Mouse (Mus musculus) E14TG2a.4 (cell line): Measurements from ENCODE around the gene Srsf1.

Experiments used
- H3K27me3 ChIP-seq: 2 replicates; pipeline ENCODE4 v1.6.1; 2014; ENCODE audit warnings: low read length, control low read depth; ENCODE audit not compliant: insufficient read depth
- H3K36me3 ChIP-seq: 2 replicates; pipeline ENCODE4 v1.6.1; 2014; ENCODE audit warnings: low read length, control low read depth; ENCODE audit not compliant: insufficient read depth
- H3K4me1 ChIP-seq: replicated peaks from 2 replicates; pipeline ENCODE4 v1.6.1; 2014; ENCODE audit warnings: low read depth, low read length, control low read depth
- H3K4me3 ChIP-seq: replicated peaks from 2 replicates; pipeline ENCODE4 v1.5.1; 2014; ENCODE audit warnings: mild to moderate bottlenecking, low read length
- H3K9me3 ChIP-seq: 2 replicates; pipeline ENCODE4 v1.6.1; 2014; ENCODE audit warnings: low read length, control low read depth
- CTCF ChIP-seq: conservative IDR thresholded peaks from 2 replicates; pipeline ENCODE4 v1.5.1; 2014; ENCODE audit warnings: low read length
- NANOG ChIP-seq: IDR thresholded peaks from 2 replicates; pipeline ENCODE4 v1.6.1; 2014; ENCODE audit warnings: borderline replicate concordance, low read length, mixed read lengths
- POU5F1 ChIP-seq: IDR thresholded peaks from 2 replicates; pipeline ENCODE4 v1.6.1; 2014; ENCODE audit warnings: low read length, borderline replicate concordance

The Srsf1 gene

DNA sequence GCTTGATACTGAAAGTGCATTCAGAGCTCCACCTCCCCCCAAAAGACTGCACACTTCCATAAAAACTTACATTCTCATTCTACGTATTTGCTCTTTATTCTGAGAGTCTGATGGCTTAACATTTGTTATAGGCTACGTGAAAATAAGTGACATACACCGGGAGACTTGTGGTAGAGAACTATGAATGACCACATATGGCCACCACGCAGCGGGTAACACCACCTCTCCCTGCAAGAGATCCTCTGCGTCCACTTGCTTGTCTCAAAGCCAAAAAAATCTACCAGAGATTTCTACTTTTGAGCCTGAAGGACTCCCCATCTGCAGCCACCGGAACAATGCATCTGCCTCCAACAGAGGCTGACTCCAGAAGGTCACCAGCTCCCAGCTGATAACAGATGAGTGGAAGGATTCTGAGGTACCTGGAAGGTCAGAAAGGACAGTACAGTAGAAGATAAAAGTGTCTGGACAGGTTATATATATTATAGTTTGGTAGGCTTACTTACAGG lies 35.2 kb upstream of the Srsf1 start:
- Histone ChIP-seq H3K9me3 (no peaks in the 10 kb centered on the region), H3K27me3 (peaks cover 4% of the 10 kb centered on the region), H3K36me3 (peaks cover 4% of the 10 kb centered on the region; the same call in 1 of the 2 replicates), H3K4me1 (peaks cover 62% of the 10 kb centered on the region), H3K4me3 (no peak overlapping the region)
- TF ChIP-seq CTCF (no peak), POU5F1 (no peak), NANOG (no peak)

DNA sequence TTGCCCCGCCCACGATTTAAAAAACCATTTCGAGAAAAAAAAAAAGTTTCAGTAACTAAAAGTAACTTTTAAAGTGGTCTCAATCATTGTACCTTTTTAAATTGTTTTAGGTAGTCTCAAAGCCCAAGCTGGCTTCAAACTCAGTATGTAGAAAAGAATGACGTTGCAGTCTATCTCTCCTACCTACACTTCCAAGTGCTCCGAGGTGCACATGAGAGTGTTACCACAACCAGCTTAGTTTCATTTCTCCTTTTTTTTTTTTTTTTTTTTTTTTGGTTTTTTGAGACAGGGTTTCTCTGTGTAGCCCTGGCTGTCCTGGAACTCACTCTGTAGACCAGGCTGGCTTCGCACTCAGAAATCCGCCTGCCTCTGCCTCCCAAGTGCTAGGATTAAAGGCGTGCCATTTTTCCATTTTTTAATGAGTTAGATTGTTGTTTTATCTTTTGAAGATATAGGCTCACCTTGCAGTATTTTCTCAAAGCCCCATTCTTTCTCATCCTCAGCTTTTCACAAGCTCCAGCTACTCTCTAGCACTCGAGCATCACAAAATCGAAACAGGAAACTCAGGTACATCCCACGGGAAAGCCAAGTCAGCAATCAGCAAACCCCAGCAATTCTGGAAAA lies 34.4 kb upstream of the Srsf1 start:
- no peak for TF ChIP-seq POU5F1
- no peak for TF ChIP-seq CTCF
- TF ChIP-seq NANOG: no peak
- Histone ChIP-seq H3K4me3 (no peak overlapping the region), H3K36me3 (no peaks in the 10 kb centered on the region), H3K27me3 (peaks cover 4% of the 10 kb centered on the region), H3K9me3 (no peaks in the 10 kb centered on the region), H3K4me1 (peaks cover 68% of the 10 kb centered on the region)

DNA sequence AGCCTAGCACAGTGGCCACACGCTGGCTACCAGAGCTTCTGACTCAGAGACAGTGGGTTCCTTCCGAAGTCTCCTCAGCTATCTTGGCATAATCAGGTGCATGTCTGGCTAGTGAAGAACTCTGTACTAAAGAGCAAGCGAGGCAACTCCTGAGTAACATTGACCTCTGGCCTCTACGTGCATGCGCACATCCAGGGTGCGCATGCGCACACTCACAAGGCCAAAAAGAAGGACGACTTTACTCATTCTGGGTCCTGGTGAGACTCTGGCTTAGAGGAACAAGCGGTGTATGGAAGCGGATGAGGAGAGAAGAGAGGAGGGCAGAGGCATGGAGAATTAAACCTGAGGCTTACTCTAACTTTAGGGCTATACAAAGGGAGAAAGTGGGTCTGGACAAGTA lies 33.5 kb upstream of the Srsf1 start:
- peaks cover 4% of the 10 kb centered on the region; the same call in 1 of the 2 replicates for H3K27me3 ChIP-seq
- TF ChIP-seq CTCF (no peak), NANOG (no peak), POU5F1 (no peak)
- H3K36me3 ChIP-seq: no peaks in the 10 kb centered on the region
- H3K9me3 ChIP-seq: no peaks in the 10 kb centered on the region
- peaks cover 72% of the 10 kb centered on the region for H3K4me1 ChIP-seq
- H3K4me3 ChIP-seq: peak overlapping the region; percentile 17; the same call in 1 of the 2 replicates

DNA sequence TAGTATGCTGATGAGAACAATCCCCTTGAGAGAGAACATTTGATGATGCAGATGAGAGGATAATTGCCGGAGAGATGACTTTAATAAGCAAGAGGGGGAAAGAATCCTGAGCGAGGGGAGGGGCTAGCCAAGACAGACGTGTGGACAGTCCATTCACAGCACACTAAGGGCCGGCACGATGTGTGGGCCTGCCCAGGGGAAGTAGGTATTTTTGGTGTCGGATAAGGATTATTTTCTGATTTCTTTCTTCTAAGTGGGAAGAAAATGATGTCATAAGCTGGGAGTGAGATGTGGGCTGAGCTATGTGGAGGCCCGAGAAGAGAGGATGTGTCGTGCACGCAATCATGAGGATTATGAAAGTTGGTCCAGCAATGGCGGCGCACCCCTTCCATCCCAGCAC lies 32.0 kb upstream of the Srsf1 start:
- Histone ChIP-seq H3K4me1 (peaks cover 67% of the 10 kb centered on the region), H3K36me3 (no peaks in the 10 kb centered on the region), H3K27me3 (peaks cover 2% of the 10 kb centered on the region; the same call in 1 of the 2 replicates), H3K9me3 (no peaks in the 10 kb centered on the region), H3K4me3 (peak overlapping the region; percentile 37)
- no peak for TF ChIP-seq NANOG
- TF ChIP-seq CTCF: no peak
- no peak for TF ChIP-seq POU5F1

DNA sequence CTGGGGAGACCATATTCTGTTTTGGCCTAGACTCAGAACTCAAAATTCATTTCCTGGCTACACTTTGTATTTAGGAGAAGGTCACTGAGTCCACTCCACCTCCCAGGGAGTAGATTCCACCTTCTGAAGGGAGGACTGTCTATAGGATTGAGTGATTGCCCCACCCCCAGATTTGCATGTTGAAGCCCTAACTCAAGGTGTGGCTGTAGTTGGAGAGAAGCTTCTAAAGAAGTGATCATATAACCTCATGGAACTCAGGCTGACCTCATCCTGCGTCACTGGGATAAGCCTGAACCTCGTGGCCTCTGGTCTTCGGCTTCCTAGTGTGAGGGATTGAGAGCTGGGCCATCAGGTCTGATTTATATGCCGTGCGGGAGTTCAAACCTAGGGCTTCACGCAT lies 31.4 kb upstream of the Srsf1 start:
- Histone ChIP-seq H3K27me3 (peaks cover 2% of the 10 kb centered on the region; the same call in 1 of the 2 replicates), H3K36me3 (no peaks in the 10 kb centered on the region), H3K4me3 (peak overlapping the region; percentile 37), H3K9me3 (no peaks in the 10 kb centered on the region), H3K4me1 (peaks cover 68% of the 10 kb centered on the region)
- TF ChIP-seq POU5F1 (no peak), NANOG (no peak), CTCF (no peak)

DNA sequence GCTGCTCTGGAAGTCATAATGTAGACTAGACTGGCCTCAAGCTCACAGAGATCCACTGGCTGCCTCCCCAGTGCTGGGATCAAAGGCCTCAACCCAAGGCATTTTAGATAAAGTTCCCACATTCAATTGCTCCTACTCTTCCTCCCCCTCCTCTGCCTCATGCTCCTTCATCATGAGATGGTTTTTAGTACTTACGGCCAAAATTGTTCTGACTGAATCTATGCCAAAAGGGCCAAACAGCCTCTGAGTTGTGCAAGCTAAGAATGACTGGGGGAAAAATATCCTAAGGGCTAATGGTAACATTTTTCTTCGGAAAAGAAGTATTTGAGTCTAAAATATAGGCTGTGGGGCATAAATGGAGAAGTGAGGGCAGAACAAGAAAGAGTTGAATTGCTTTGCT lies 23.2 kb upstream of the Srsf1 start:
- TF ChIP-seq CTCF (no peak), POU5F1 (no peak), NANOG (no peak)
- H3K27me3 ChIP-seq: no peaks in the 10 kb centered on the region
- no peaks in the 10 kb centered on the region for H3K9me3 ChIP-seq
- no peak overlapping the region for H3K4me3 ChIP-seq
- no peaks in the 10 kb centered on the region for H3K36me3 ChIP-seq
- H3K4me1 ChIP-seq: peaks cover 48% of the 10 kb centered on the region

DNA sequence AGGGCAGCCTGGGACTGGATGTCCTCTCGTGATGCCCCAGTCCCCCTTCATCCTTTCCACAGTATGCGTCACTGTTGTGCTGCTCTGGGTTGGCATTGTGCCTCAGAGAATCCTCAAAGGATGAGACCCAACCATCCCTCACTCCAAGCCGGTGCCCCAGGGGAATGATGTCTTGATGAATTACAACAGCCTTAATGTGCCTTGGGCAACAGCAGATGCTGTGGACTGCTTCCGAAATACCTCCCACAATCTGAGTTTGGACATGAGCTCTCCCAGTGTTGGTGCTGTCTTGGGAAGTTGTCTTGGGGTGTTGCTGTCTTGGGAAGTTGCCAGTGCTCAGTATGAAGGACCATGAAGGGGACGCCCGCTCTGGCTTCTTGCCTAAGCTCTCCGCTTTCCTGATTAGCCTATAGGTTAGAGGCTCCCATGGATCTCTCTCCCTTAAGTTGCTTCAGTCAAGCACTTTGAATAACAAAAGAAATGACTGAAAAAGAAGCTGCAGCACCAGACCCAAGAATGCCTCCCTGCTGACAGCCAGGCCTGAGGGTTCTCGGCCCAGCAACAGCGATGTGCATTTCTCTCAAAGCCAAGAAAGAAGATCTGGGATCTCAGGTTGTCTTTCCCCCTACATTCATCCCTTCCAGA lies 19.7 kb upstream of the Srsf1 start:
- peaks cover 69% of the 10 kb centered on the region for H3K4me1 ChIP-seq
- TF ChIP-seq POU5F1 (peak; percentile 79; the same call in 1 of the 2 replicates), CTCF (no peak)

DNA sequence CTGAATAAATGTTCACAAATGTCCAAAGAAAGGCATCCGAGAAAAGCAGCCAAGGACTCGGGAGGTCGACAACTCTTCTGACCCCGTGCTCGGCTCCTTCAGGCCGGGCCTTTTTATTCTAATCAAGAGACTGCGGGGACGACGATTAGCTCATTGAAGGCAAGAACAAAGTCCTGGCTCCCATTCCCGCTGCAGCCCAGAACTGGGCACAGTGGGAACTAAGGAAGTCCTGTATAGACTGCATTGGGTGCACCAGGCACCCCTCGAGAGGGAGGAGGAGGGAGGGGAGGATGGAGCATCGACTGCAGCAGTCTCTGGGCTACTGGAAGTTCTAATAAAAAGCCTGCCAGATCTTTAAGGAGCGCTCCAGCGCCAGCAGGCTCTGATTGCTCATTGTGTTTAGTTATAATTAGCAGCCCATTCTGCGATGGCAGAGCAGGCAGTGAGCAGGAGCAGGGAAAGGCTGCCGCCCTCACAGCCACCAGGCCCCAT lies 18.9 kb upstream of the Srsf1 start:
- Histone ChIP-seq H3K27me3 (no peaks in the 10 kb centered on the region), H3K36me3 (no peaks in the 10 kb centered on the region), H3K4me3 (peak overlapping the region; percentile 59), H3K4me1 (peaks cover 76% of the 10 kb centered on the region), H3K9me3 (no peaks in the 10 kb centered on the region)
- TF ChIP-seq NANOG (no peak), CTCF (no peak), POU5F1 (no peak)

More for the DNA sequence above, 19.7 kb upstream of the Srsf1 start:
- H3K9me3 ChIP-seq: no peaks in the 10 kb centered on the region
- H3K4me3 ChIP-seq: peak overlapping the region; percentile 59
- no peaks in the 10 kb centered on the region for H3K27me3 ChIP-seq
- no peaks in the 10 kb centered on the region for H3K36me3 ChIP-seq

DNA sequence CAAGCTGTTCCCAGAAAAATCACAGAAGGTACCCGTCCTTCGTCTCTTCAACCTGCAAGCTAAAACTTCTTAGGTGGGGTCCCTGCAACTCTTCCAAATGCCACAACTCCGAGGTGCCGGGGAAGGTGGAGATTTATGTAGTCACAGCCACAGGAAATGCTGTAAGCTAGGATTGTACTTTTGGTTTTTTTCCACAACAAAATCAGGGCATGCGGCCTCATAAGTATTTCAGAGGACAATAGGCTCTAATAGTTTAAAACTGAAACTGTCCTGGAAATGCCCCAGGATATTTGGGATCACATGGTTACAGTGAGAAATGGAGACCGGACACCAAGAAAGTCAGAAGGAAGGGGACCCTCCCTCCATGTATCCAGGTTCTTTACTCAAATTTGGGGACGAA lies 17.0 kb upstream of the Srsf1 start:
- no peaks in the 10 kb centered on the region for H3K27me3 ChIP-seq

More for the DNA sequence above, 17.0 kb upstream of the Srsf1 start:
- no peaks in the 10 kb centered on the region for H3K9me3 ChIP-seq
- peaks cover 82% of the 10 kb centered on the region for H3K4me1 ChIP-seq
- H3K4me3 ChIP-seq: peak overlapping the region; percentile 54
- no peaks in the 10 kb centered on the region for H3K36me3 ChIP-seq
- TF ChIP-seq CTCF (no peak), POU5F1 (no peak), NANOG (no peak)
